ENCODE assay signal across 8 mouse cellular contexts in genomic region chr16:35874416-35874815, GRCm38 (mm10).
A peak's percentile ranks its signal among the peaks of the same experiment; 100 is the strongest.
DNase-seq lines count a peak whose midpoint lies in the region; ATAC-seq lines count a peak whose summit lies in the region.

No protein-coding gene starts in this region.

- H3K27me3 ChIP-seq in splenic B cell, adult 2 months (ENCODE audit: control insufficient read depth, insufficient read depth, low read length, poor library complexity, severe bottlenecking) = no peaks in the 10 kb centered on the region

- DNase-seq in cerebellum, adult 11 months = peak; percentile 16
- peak; percentile 19 for DNase-seq in right cerebral cortex, postnatal 4 days
- no peak for DNase-seq in right cerebral cortex, adult 18-20 months
- peak; percentile 32 to 37 for DNase-seq in cerebellum, postnatal 36 days
- peak; percentile 51 to 82 for DNase-seq in kidney, adult 8-10 months
- peak; percentile 66 to 74 for DNase-seq in lung, adult 18-20 months
- peak; percentile 83 for DNase-seq in splenic B cell, adult 2 months (ENCODE audit: low read depth, low spot score)

- no peak for ATAC-seq in cerebellum, adult (ENCODE audit: insufficient number of reproducible peaks, low FRiP score, low TSS enrichment)

- no peaks in the 10 kb centered on the region for H3K36me3 ChIP-seq in splenic B cell, adult 2 months (ENCODE audit: control insufficient read depth, insufficient read depth, low read length, poor library complexity, severe bottlenecking)
